Mouse (Mus musculus) megakaryocyte, embryonic 14.5 days (primary cell): Measurements from ENCODE around the gene Ube2o.

ENCODE experiments used
- FLI1 ChIP-seq: IDR thresholded peaks from 2 replicates; pipeline ENCODE4 v1.6.1; 2012; ENCODE audit warnings: low read length, inconsistent platforms, mixed read lengths
- GATA1 ChIP-seq: IDR thresholded peaks from 3 replicates; pipeline ENCODE4 v1.6.1; 2012; ENCODE audit warnings: mixed read lengths, low read length, inconsistent platforms, borderline replicate concordance

GRCm38 (mm10) chr11:116501005-116501746 is 80.1 kb downstream of the Ube2o start:
- TF ChIP-seq GATA1 (no peak), FLI1 (no peak)
